ENCODE assay signal across 9 mouse cellular contexts in the genomic region with DNA sequence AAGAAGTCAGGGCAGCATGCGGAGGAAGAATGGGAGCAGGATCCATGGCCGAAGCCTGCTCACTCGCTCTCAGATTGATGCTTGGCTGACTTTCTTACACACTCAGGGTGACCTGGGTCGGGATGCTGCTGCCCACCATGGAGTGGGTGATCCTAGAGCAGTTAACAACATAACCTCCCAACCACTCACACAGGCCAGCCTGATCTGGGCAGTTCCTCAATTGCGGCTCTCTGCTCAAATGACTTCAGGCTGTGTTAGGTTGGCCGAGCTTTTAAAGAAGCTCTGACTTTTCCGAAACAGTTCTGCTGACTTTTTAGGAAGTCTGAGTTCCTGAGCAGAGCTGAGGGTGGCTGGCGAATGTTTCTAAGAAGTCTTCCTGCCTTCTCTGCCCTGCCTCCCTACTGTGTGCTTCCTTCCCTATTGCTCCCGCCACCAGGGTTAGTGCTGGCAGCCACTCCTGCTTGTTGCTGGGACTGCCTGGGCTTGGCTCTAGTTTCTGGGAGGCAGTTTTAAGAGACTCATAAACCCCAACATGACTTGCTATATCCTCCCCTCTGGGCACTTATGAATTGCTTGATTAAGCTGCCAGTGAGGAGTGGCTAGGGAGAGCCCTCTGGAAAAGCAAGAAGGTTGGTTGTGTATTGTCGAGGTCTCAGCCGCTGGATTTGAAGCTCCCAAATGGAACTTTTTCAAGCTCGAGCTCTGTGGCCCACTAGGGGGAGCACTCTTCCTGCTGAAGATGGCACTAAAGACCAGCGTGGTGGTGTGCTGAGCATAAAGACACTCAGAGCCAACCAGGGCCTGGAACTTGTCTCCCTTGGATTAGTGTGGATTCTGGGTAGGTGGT. TPM values are rescaled to one million over a fixed set of nuclear protein-coding genes. Genes with fewer than 3 reads are reported as not detected.
A peak's percentile ranks its signal among the peaks of the same experiment; 100 is the strongest.
DNase-seq lines count a peak whose midpoint lies in the region; ATAC-seq and TF ChIP-seq lines count a peak whose summit lies in the region.
"Had no signal": no experiment of that assay in that cellular context is flagged by ENCODE, and none has a peak within 500 bp of the region (broad histone marks: within the 10 kb centered on the region; RNA-seq: fewer than 3 reads in every experiment).

No protein-coding gene starts in this region.

- no peaks in the 10 kb centered on the region for H3K27me3 ChIP-seq in heart, embryonic 10.5 days (ENCODE audit: insufficient read depth, poor library complexity, severe bottlenecking)
- H3K27me3 ChIP-seq in midbrain, embryonic 12.5 days: no peaks in the 10 kb centered on the region
- H3K27me3 ChIP-seq in small intestine, adult 2 months (ENCODE audit: control insufficient read depth, insufficient read depth, low read length): no peaks in the 10 kb centered on the region
- H3K27me3 ChIP-seq: stomach, embryonic 15.5 days had no signal

- no peak overlapping the region for H3K9ac ChIP-seq in midbrain, embryonic 12.5 days (replicated peaks)
- H3K9ac ChIP-seq: stomach, embryonic 15.5 days had no signal

- TF ChIP-seq CTCF in small intestine, adult 2 months (IDR thresholded peaks at IDR 0.05; ENCODE audit: extremely low read depth, insufficient read length, insufficient replicate concordance, low read depth, low read length): peak; percentile 88; the same call in 1 of the 2 replicates

- no peak for TF ChIP-seq POLR2A in small intestine, adult 2 months (IDR thresholded peaks at IDR 0.05; ENCODE audit: low read depth, low read length)

- intact Hi-C loops in left cerebral cortex, postnatal 4 days (cut with DNase I): no loop called here

- H3K36me3 ChIP-seq in heart, embryonic 10.5 days: peaks cover 54% of the 10 kb centered on the region
- peaks cover 59% of the 10 kb centered on the region for H3K36me3 ChIP-seq in midbrain, embryonic 12.5 days
- peaks cover 42% of the 10 kb centered on the region for H3K36me3 ChIP-seq in small intestine, adult 2 months (ENCODE audit: control insufficient read depth, insufficient read depth, low read length)

- no peak overlapping the region for H3K4me3 ChIP-seq in heart, embryonic 10.5 days
- no peak overlapping the region for H3K4me3 ChIP-seq in midbrain, embryonic 12.5 days
- no peak overlapping the region for H3K4me3 ChIP-seq in small intestine, adult 2 months (ENCODE audit: low read depth, low read length)
- H3K4me3 ChIP-seq: stomach, embryonic 15.5 days had no signal

- WGBS in heart, embryonic 10.5 days: 62% methylated on average over 13 of the region's 13 CpGs
- 65% methylated on average over 13 of the region's 13 CpGs for WGBS in midbrain, embryonic 12.5 days
- 67% methylated on average over 13 of the region's 13 CpGs for WGBS in small intestine, adult 2 months

- DNase-seq in heart, adult 11 months: peak; percentile 91
- DNase-seq in heart, embryonic 10.5 days (ENCODE audit: low spot score): no peak
- DNase-seq in cerebellum, postnatal 25 days: peak; percentile 47 to 75
- peak; percentile 56 for DNase-seq in gastrocnemius, adult 18-20 months (ENCODE audit: low spot score)
- DNase-seq in kidney, adult 18-20 months: peak; percentile 67
- DNase-seq in left cerebral cortex, postnatal 4 days: peak; percentile 68

- H3K4me1 ChIP-seq in heart, embryonic 10.5 days: no peaks in the 10 kb centered on the region
- H3K4me1 ChIP-seq in midbrain, embryonic 12.5 days: no peaks in the 10 kb centered on the region
- H3K4me1 ChIP-seq in small intestine, adult 2 months (ENCODE audit: control insufficient read depth, insufficient read depth, insufficient read length, low read length): no peaks in the 10 kb centered on the region
- H3K4me1 ChIP-seq: stomach, embryonic 15.5 days had no signal

- ATAC-seq in midbrain, embryonic 12.5 days (ENCODE audit: low FRiP score, low read depth): peak; percentile 69

- no peak overlapping the region for H3K27ac ChIP-seq in heart, embryonic 10.5 days
- H3K27ac ChIP-seq in midbrain, embryonic 12.5 days (replicated peaks): no peak overlapping the region
- H3K27ac ChIP-seq in small intestine, adult 2 months (ENCODE audit: insufficient read depth, low read depth, low read length): no peak overlapping the region
- H3K27ac ChIP-seq: stomach, embryonic 15.5 days had no signal

- H3K4me2 ChIP-seq in midbrain, embryonic 12.5 days (replicated peaks): no peak overlapping the region
- H3K4me2 ChIP-seq: stomach, embryonic 15.5 days had no signal

- H3K9me3 ChIP-seq in heart, embryonic 10.5 days: no peaks in the 10 kb centered on the region
- H3K9me3 ChIP-seq in midbrain, embryonic 12.5 days: no peaks in the 10 kb centered on the region
- H3K9me3 ChIP-seq: stomach, embryonic 15.5 days had no signal

RNA-seq across cellular contexts. Expression of a gene that starts 9.9 kb away (rescaled TPM):
- 6.8 and 9.0 TPM in 2 replicates for polyA plus RNA-seq in heart, embryonic 10.5 days (2016; fragmentation: Nextera tagmentation; extraction: Ambion mirVana)
- total RNA-seq in gastrocnemius, adult 18-20 months (2021): 1 to 10 TPM; 8.3 to 8.9 TPM
- 10 to 100 TPM; 28.8 to 30.6 TPM for total RNA-seq in left cerebral cortex, postnatal 4 days (2021)
- polyA plus RNA-seq in midbrain, embryonic 12.5 days (2016; fragmentation: Nextera tagmentation; extraction: Ambion mirVana): 12.8 and 15.1 TPM in 2 replicates
- polyA plus RNA-seq in small intestine, adult 2 months (2012; rRNA removed): 2.9 and 5.4 TPM in 2 replicates
